Mouse (Mus musculus) neural tube, embryonic 11.5 days (tissue): ENCODE measurements at regions not wholly inside any gene's neighbourhood (a gene's known extent, or its start where the extent isn't known, plus 50 kb on each side); places are given as distances from the start of the nearest gene placed in this dataset.

Source experiments
- ATAC-seq: fragments of 200-750 bp; cut with Nextera tagmentation; 2 replicates; pipeline ENCODE4 v1.8.0; 2017; ENCODE audit warnings: moderate number of reproducible peaks, mild to moderate bottlenecking, moderate TSS enrichment, moderate library complexity; ENCODE audit not compliant: insufficient read depth, low FRiP score, low TSS enrichment
- DNase-seq: peaks from one replicate; pipeline ENCODE4 v3.0.0-alpha.2; 2015; ENCODE audit warnings: low spot score
- H3K27ac ChIP-seq: fragments of 300-500 bp; sonication (generic); 2 replicates; pipeline ENCODE4 v1.5.1; 2014; ENCODE audit warnings: low read depth, mild to moderate bottlenecking, low read length
- H3K27me3 ChIP-seq: fragments of 300-500 bp; sonication (generic); 2 replicates; pipeline ENCODE4 v1.6.1; 2014; ENCODE audit warnings: mild to moderate bottlenecking, low read length, mixed read lengths; ENCODE audit not compliant: control insufficient read depth, insufficient read depth
- H3K36me3 ChIP-seq: fragments of 300-500 bp; sonication (generic); 2 replicates; pipeline ENCODE4 v1.6.1; 2014; ENCODE audit warnings: mild to moderate bottlenecking, low read length, moderate library complexity, mixed read lengths; ENCODE audit not compliant: control insufficient read depth, insufficient read depth
- H3K4me1 ChIP-seq: fragments of 300-500 bp; sonication (generic); 2 replicates; pipeline ENCODE4 v1.6.1; 2014; ENCODE audit warnings: low read length, mixed read lengths; ENCODE audit not compliant: control insufficient read depth, insufficient read depth
- H3K4me2 ChIP-seq: fragments of 300-500 bp; sonication (generic); 2 replicates; pipeline ENCODE4 v1.6.1; 2014; ENCODE audit warnings: low read depth, mild to moderate bottlenecking, moderate library complexity
- H3K4me3 ChIP-seq: fragments of 300-500 bp; sonication (generic); 2 replicates; pipeline ENCODE4 v1.5.1; 2014; ENCODE audit warnings: low read depth, low read length
- H3K9ac ChIP-seq: fragments of 300-500 bp; sonication (generic); 2 replicates; pipeline ENCODE4 v1.6.1; 2014; ENCODE audit warnings: mild to moderate bottlenecking, low read length
- H3K9me3 ChIP-seq: fragments of 300-500 bp; sonication (generic); 2 replicates; pipeline ENCODE4 v1.6.1; 2016; ENCODE audit warnings: low read length; ENCODE audit not compliant: control insufficient read depth
- WGBS: fragments of 180-500 bp; shearing (Covaris S2); extraction: QIAGEN DNeasy Blood & Tissue Kit; methylation state at CpG from one replicate; pipeline ENCODE4 v1.1.7; 2014; 5-methylcytosine and 5-hydroxymethylcytosine counted together

DNA sequence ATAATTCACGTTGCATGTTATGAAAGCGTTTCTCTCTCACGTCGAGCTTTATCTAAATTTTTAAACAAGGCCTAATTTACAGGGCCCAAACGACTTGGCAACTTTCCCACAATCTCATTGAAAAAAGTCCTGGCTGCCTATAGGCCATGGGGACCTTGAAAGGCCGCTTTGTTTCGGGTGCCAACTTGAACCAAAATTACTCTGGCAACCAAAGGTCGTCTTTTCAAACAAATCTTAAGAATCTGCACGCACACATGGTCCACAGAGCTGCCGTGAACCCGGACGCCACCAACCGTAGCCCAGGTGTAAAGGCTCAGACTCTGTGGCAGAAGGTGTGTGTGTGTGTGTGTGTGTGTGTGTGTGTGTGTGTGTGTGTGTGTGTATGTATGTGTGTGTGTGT lies 210.5 kb upstream of the Kazn start:
- DNase-seq (peak; percentile 21), ATAC-seq (peak; percentile 67)
- Histone ChIP-seq H3K9ac (no peak overlapping the region), H3K4me1 (no peaks in the 10 kb centered on the region), H3K36me3 (no peaks in the 10 kb centered on the region), H3K9me3 (no peaks in the 10 kb centered on the region), H3K27me3 (no peaks in the 10 kb centered on the region), H3K4me3 (no peak overlapping the region), H3K27ac (no peak overlapping the region), H3K4me2 (no peak overlapping the region)
- 56% methylated on average over 13 of the region's 13 CpGs for WGBS

DNA sequence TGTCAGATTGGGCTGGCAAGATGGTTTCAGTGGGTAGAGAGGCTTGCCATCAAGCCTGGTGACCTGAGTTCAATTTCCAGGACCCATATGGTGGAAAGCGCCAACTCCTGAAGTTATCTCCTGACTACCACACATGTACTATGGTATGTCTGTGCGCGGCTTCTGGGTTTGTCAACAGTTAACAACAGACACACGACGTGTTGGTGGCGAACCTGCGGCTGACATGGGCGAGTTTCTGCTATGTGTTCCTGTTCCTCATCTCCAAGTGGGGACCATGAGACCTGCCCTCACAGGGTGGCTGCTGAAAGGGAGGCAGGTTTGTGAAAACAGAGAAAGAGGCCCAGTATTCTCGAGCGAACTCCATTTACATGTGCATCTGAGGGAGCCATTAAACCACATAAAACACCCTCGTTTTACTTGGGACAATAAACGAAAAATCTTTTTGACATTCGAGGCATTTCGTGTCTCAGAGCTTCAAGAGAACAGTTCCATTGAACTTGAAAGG lies 210.0 kb upstream of the Kazn start:
- Histone ChIP-seq H3K27me3 (no peaks in the 10 kb centered on the region), H3K9me3 (no peaks in the 10 kb centered on the region), H3K36me3 (no peaks in the 10 kb centered on the region), H3K4me1 (no peaks in the 10 kb centered on the region), H3K4me2 (no peak overlapping the region), H3K4me3 (no peak overlapping the region), H3K27ac (no peak overlapping the region), H3K9ac (no peak overlapping the region)
- WGBS: 79% methylated on average over 14 of the region's 14 CpGs
- DNase-seq (no peak), ATAC-seq (peak; percentile 55)

DNA sequence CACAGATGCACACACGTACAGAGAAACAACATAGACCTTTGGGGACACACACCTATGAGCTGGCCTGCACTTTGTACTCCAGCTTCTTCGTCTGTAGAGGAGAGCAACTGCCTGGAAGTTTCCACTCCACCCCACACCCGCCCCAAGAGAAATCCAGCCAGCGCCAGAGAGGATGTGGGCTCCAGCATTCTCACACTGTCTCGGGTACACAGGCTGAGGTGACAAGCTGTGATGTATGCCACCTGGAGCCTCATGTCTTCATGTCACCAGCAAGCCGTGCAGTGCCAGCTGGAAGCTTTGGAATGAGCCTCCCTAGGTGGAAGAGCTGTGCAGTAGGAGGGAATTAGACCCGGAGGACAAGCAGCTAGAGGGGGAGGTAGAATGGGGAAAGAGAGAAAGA lies 208.3 kb upstream of the Kazn start:
- no peaks in the 10 kb centered on the region for H3K4me1 ChIP-seq
- no peaks in the 10 kb centered on the region for H3K36me3 ChIP-seq
- ATAC-seq (no peak), DNase-seq (no peak)
- no peak overlapping the region for H3K4me2 ChIP-seq
- no peak overlapping the region for H3K27ac ChIP-seq
- no peak overlapping the region for H3K4me3 ChIP-seq
- no peaks in the 10 kb centered on the region for H3K27me3 ChIP-seq
- H3K9me3 ChIP-seq: no peaks in the 10 kb centered on the region
- WGBS: 65% methylated on average over 7 of the region's 7 CpGs
- H3K9ac ChIP-seq: no peak overlapping the region

DNA sequence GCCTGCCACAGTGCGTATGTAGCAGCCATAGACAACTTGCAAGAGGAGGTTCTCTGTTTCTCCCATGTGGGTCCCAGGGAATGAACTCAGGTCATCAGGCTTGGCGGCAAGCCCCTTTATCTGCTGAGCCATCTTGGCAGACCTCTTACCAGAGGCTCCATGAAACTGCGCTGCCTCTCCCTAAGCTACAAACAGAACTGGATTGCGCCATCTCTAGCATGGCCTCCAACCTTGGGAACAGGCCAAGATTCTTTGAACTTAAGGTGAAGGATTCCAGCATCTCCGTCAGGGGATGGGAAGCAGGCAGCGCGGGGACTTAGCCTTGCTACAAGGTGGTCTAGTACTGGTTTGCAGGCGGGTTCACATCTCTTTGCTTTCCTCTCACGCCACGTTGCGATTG lies 201.8 kb upstream of the Kazn start:
- no peaks in the 10 kb centered on the region for H3K9me3 ChIP-seq
- H3K4me2 ChIP-seq: no peak overlapping the region
- H3K4me3 ChIP-seq: no peak overlapping the region
- H3K9ac ChIP-seq: no peak overlapping the region
- DNase-seq (no peak), ATAC-seq (no peak)
- H3K4me1 ChIP-seq: no peaks in the 10 kb centered on the region
- no peak overlapping the region for H3K27ac ChIP-seq
- no peaks in the 10 kb centered on the region for H3K36me3 ChIP-seq
- no peaks in the 10 kb centered on the region for H3K27me3 ChIP-seq
- 95% methylated on average over 11 of the region's 11 CpGs for WGBS

DNA sequence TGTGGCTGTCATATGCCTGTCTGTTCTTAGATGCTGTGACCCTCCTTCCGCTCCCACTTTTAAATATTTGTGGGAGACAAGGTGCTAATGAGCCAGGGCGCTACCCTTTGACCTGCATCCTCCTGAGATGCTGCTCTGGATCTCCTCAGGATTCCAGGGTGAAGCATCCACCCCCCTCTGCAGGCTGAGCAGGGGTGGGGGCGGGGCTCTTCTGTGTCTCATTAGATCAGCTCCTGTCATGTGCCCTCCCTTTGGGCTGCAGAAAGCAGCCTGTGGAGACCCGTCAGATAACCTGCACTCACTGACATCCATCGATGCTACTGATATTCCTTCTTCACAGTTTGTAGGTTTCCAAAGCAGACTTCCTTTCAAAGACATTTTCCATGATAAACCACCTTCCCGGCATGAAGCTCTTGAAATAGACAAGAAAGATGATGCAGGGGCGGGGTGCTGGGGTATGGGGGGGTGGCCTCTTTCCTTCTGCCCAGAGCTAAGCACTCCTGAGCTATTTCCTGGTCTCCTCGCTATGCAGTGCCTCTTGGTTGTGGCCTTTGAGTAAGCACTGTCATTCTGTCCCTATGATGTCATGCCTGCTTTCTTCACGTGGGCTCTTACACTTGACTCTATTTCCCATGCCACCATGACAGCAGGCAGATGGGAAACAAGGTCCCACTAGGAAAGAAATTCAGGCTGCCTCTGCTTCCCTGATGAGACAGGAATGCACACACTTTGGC lies 200.4 kb upstream of the Kazn start:
- H3K9me3 ChIP-seq: no peaks in the 10 kb centered on the region
- DNase-seq (no peak), ATAC-seq (no peak)
- no peaks in the 10 kb centered on the region for H3K4me1 ChIP-seq
- H3K9ac ChIP-seq: no peak overlapping the region
- no peak overlapping the region for H3K27ac ChIP-seq
- H3K27me3 ChIP-seq: no peaks in the 10 kb centered on the region
- no peak overlapping the region for H3K4me2 ChIP-seq
- 64% methylated on average over 9 of the region's 9 CpGs for WGBS
- H3K36me3 ChIP-seq: no peaks in the 10 kb centered on the region
- no peak overlapping the region for H3K4me3 ChIP-seq

DNA sequence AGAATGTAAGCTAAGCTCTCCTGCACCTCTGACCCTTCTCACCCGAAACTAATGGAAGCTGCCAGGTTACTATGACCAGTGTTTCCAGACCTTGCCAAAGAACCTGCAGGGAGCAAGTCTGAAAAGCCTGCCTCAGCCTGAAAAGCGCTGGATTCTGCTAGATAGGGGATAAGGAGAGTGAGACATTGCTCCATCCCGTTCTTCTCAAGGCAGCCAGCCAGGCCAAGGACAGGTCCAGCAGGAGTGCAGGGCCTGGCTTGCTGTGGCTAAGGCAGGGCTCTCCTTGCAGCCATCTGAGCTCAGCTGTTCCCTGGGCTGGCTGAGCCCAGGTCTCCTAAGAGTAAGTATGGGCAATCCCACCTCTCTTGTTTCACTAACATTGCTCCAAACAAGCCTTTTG lies 185.4 kb upstream of the Kazn start:
- H3K36me3 ChIP-seq: no peaks in the 10 kb centered on the region
- no peaks in the 10 kb centered on the region for H3K9me3 ChIP-seq
- no peak overlapping the region for H3K4me3 ChIP-seq
- DNase-seq (no peak), ATAC-seq (no peak)
- no peaks in the 10 kb centered on the region for H3K27me3 ChIP-seq
- no peak overlapping the region for H3K4me2 ChIP-seq
- H3K27ac ChIP-seq: no peak overlapping the region
- WGBS: 75% methylated on average over 3 of the region's 3 CpGs
- no peaks in the 10 kb centered on the region for H3K4me1 ChIP-seq
- H3K9ac ChIP-seq: no peak overlapping the region

DNA sequence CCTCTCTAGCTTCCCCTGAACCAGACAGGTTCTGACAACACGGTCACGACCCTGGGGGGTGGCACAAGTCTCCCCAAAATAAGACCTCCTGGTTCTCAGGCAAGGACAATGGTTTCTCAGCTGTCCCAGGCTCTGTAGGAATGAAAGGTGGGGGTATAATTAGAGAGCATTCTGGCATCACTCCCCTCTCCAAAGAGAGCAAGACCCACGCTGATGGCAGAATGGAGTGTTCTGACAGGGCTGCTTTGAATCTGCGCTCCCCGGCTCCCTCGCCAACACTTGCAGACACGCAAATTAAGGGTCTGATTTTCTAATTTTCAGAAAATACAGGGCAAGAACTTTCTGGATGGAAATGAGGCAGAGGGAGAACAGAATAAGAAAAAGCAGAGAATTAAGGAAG lies 181.2 kb upstream of the Kazn start:
- Histone ChIP-seq H3K27ac (no peak overlapping the region), H3K9ac (no peak overlapping the region), H3K4me1 (no peaks in the 10 kb centered on the region), H3K36me3 (no peaks in the 10 kb centered on the region), H3K4me3 (no peak overlapping the region), H3K9me3 (no peaks in the 10 kb centered on the region), H3K4me2 (no peak overlapping the region), H3K27me3 (no peaks in the 10 kb centered on the region)
- ATAC-seq (no peak), DNase-seq (no peak)
- WGBS: 71% methylated on average over 7 of the region's 7 CpGs

DNA sequence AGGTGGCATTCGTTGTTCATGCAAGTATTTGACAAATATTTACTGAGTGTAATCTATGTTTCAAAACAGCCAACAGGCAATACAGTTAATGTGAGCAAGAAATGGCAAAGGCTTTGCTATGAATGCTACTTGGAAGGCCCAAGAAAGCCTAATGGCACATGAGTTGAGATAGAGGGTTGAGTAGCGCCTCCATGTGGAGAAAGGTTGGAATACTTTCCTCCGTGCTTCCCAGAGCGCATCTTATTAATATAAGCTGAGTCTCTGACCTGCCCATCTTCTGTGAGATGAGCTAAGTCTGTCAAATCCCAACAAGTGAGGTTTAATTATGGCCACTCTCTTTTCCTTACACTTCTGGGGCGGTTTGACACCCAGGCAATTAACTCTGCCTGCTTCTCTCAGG lies 175.7 kb upstream of the Kazn start:
- Histone ChIP-seq H3K4me2 (no peak overlapping the region), H3K9me3 (no peaks in the 10 kb centered on the region), H3K4me3 (no peak overlapping the region), H3K27ac (no peak overlapping the region), H3K4me1 (no peaks in the 10 kb centered on the region), H3K9ac (no peak overlapping the region), H3K36me3 (no peaks in the 10 kb centered on the region), H3K27me3 (no peaks in the 10 kb centered on the region)
- no peak for DNase-seq
- ATAC-seq: no peak
- WGBS: 69% methylated on average over 5 of the region's 5 CpGs

DNA sequence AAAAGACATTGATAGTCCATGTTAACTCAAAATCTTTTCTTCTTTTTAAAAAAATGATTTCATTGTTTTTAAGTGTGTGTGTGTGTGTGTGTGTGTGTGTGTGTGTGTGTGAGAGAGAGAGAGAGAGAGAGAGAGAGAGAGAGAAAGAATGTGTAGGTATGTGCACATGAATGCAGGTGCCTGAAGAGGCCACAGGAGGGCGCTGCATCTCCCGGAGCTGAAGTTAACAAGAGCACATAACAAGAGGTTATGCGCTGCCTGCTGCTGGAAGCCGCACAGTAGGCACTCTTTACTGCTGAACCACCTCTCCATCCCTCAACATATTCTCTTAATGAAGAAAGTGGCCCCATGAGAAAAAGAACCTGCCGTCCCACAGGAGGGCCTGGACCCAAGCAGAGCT lies 172.6 kb upstream of the Kazn start:
- WGBS: 96% methylated on average over 5 of the region's 5 CpGs
- Histone ChIP-seq H3K4me1 (no peaks in the 10 kb centered on the region), H3K4me2 (no peak overlapping the region), H3K9me3 (no peaks in the 10 kb centered on the region), H3K27ac (no peak overlapping the region), H3K4me3 (no peak overlapping the region), H3K27me3 (no peaks in the 10 kb centered on the region), H3K9ac (no peak overlapping the region), H3K36me3 (no peaks in the 10 kb centered on the region)
- no peak for DNase-seq
- ATAC-seq: no peak
